Mouse (Mus musculus) kidney, adult 2 months (tissue): ENCODE results near the gene Ptprd. TPM values are rescaled to one million over a fixed set of nuclear protein-coding genes. Genes with fewer than 3 reads are reported as not detected.
A peak's percentile ranks its signal among the peaks of the same experiment; 100 is the strongest.

Source experiments
- DNase-seq: peaks from one replicate; pipeline ENCODE4 v3.0.0; 2021
- H3K27ac ChIP-seq: fragments of 200-500 bp; 2 replicates; pipeline ENCODE4 v1.5.1; 2012; ENCODE audit warnings: low read depth, low read length, control low read depth, inconsistent platforms; ENCODE audit not compliant: insufficient read depth
- H3K27me3 ChIP-seq: fragments of 200-500 bp; replicated peaks from 2 replicates; pipeline ENCODE4 v1.6.1; 2012; ENCODE audit warnings: mild to moderate bottlenecking, moderate library complexity, low read length, inconsistent platforms; ENCODE audit not compliant: control insufficient read depth, insufficient read depth
- H3K36me3 ChIP-seq: fragments of 200-500 bp; 2 replicates; pipeline ENCODE4 v1.6.1; 2012; ENCODE audit warnings: mild to moderate bottlenecking, moderate library complexity, low read length, inconsistent platforms; ENCODE audit not compliant: control insufficient read depth, insufficient read depth
- H3K4me1 ChIP-seq: fragments of 200-500 bp; 2 replicates; pipeline ENCODE4 v1.6.1; 2011; ENCODE audit warnings: low read length; ENCODE audit not compliant: control insufficient read depth, insufficient read depth
- H3K4me3 ChIP-seq: fragments of 200-500 bp; 2 replicates; pipeline ENCODE4 v1.5.1; 2011; ENCODE audit warnings: mild to moderate bottlenecking, low read depth, low read length, control low read depth; ENCODE audit not compliant: insufficient read depth
- CTCF ChIP-seq: fragments of 200-500 bp; conservative IDR thresholded peaks from 2 replicates; pipeline ENCODE4 v1.5.1; 2011; ENCODE audit warnings: low read depth, mild to moderate bottlenecking, control low read depth, low read length, moderate library complexity, mixed read lengths; ENCODE audit not compliant: insufficient read depth, insufficient read length
- POLR2A ChIP-seq: fragments of 200-500 bp; IDR thresholded peaks from one replicate; pipeline ENCODE4 v1.6.1; 2011; ENCODE audit warnings: low read depth, low read length, control low read depth
- WGBS: fragments of 180-500 bp; shearing (Covaris S2); methylation state at CpG from one replicate; pipeline ENCODE4 v1.1.7; 2018; 5-methylcytosine and 5-hydroxymethylcytosine counted together
- polyA plus RNA-seq: library from polyadenylated mRNA; depleted of rRNA; stranded (reverse); fragments of >200 nt; gene quantifications from 2 replicates; pipeline ENCODE4 v1.2.3, GENCODE M21; 2012

The Ptprd gene
- polyA plus RNA-seq, 1 experiment = 30.0 TPM

DNA sequence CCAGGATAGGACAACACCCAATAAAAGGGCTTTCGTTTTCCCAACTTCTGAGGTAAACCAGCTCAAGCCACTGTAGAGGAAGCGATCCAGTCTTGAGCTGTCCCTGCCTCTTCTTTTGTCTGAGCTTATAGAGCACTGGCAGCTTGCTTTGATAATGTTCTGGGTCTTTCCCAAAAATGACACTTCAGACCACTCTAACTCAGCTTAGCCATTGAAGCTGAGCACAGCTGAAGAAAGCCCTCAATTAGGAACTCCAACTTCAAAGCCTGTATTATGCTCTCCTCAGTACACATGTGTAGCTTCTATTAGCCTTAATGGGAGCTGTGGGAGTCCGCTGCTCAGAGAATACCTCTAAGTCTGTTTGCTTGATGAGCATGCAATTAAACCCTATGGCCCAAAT, 1988.0 kb downstream of the Ptprd start:
- no peaks in the 10 kb centered on the region for H3K36me3 ChIP-seq
- no peaks in the 10 kb centered on the region for H3K4me1 ChIP-seq
- 92% methylated on average over 3 of the region's 3 CpGs for WGBS
- no peak overlapping the region for H3K27ac ChIP-seq
- no peak for TF ChIP-seq POLR2A
- TF ChIP-seq CTCF = no peak
- DNase-seq = no peak
- no peak overlapping the region for H3K4me3 ChIP-seq
- no peaks in the 10 kb centered on the region for H3K27me3 ChIP-seq

DNA sequence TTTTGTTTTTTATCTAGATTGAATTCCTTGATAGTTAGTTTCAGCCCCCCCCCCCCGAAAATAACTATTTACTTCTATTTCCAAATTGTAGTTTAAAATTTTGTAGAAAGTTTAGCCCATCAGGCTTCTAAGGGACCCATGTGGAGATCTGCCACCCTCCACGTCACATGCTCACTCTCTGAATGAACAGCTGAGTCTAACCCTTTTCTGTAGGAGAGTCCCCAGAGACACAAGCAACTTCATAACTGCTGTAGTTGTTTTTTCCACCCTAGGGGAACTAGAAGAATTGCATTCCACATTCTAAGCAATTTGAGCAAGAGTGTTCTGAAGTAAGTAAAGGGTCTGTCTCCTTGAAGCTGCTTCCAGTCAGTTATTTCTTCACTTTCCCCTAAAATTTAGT, 1989.2 kb downstream of the Ptprd start:
- DNase-seq = no peak
- 62% methylated on average over 2 of the region's 2 CpGs for WGBS
- no peak overlapping the region for H3K4me3 ChIP-seq
- no peak overlapping the region for H3K27ac ChIP-seq
- H3K4me1 ChIP-seq = no peaks in the 10 kb centered on the region
- no peak for TF ChIP-seq POLR2A
- TF ChIP-seq CTCF = no peak
- no peaks in the 10 kb centered on the region for H3K36me3 ChIP-seq
- H3K27me3 ChIP-seq = no peaks in the 10 kb centered on the region

DNA sequence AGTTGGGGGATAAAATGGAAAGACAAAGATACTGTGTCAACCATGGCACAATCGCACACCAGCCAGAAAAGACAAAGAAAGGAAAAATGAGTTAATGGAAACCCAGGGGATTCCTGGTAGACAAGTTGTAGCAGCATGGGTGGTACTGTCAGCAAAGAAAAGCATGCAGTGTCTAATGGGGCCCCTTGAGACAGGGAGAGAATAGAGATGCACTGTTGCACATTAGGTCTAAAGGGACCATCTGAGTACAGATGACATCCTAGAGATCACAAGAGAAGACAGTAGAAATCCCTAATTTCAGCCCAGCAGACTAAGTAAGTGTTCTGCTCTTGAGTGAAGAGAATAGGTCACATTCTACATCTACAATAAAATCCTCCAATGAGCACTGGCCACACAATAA, 1993.7 kb downstream of the Ptprd start:
- no peaks in the 10 kb centered on the region for H3K36me3 ChIP-seq
- TF ChIP-seq CTCF (no peak), POLR2A (no peak)
- no peaks in the 10 kb centered on the region for H3K4me1 ChIP-seq
- no peaks in the 10 kb centered on the region for H3K27me3 ChIP-seq
- no peak overlapping the region for H3K4me3 ChIP-seq
- DNase-seq = no peak
- 84% methylated on average over 1 of the region's 1 CpGs for whole genome bisulfite sequencing
- H3K27ac ChIP-seq = no peak overlapping the region

DNA sequence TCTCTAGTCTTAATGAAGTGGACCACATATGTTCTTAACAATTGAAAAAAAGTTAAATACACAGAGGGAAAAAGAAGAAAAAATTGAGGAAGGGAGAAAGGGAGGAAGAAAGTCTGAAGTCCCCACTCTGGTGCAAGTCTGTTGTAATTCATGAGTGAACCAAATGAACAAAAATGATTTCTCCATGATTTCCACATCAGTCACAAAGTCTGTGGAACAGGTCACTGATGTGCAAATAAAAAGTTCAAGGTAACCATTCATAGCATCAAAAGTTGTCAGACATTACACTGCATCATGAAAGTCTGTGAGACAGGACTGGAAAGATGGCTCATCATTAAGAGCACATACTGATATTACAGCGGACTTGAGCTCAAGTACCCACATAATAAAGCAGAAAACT, 1996.6 kb downstream of the Ptprd start:
- no peak overlapping the region for H3K27ac ChIP-seq
- no peaks in the 10 kb centered on the region for H3K36me3 ChIP-seq
- H3K27me3 ChIP-seq = no peaks in the 10 kb centered on the region
- WGBS = 96% methylated on average over 1 of the region's 1 CpGs
- no peaks in the 10 kb centered on the region for H3K4me1 ChIP-seq
- no peak for DNase-seq
- no peak overlapping the region for H3K4me3 ChIP-seq
- TF ChIP-seq POLR2A (no peak), CTCF (no peak)

DNA sequence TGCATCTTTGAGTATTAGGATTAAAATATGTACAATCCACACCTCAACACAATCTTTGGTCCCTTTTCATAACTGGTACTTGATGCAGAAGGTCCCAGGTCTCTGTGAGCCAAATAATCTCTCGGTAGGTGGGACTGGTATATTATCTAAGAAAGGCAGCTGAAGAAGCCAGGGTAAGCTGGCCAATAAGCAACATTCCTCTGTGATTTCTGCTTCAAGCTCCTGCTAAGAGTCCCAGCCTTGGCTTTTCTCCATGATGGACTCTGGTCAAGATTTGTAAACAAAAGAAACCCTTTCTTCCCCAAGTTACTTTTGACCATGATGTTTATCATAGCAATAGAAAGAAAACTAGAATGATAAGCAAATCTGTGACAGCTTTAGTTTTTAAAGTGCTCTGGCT, 2012.4 kb downstream of the Ptprd start:
- Histone ChIP-seq H3K27ac (no peak overlapping the region), H3K4me1 (no peaks in the 10 kb centered on the region), H3K27me3 (no peaks in the 10 kb centered on the region), H3K36me3 (no peaks in the 10 kb centered on the region), H3K4me3 (no peak overlapping the region)
- peak; percentile 14 for DNase-seq
- 56% methylated on average over 1 of the region's 1 CpGs for WGBS
- TF ChIP-seq POLR2A = no peak
- TF ChIP-seq CTCF = no peak

GRCm38 (mm10) chr4:76194762-76195161, 2017.0 kb downstream of the Ptprd start:
- TF ChIP-seq POLR2A (no peak), CTCF (no peak)
- H3K4me3 ChIP-seq = no peak overlapping the region
- DNase-seq = no peak
- 93% methylated on average over 3 of the region's 3 CpGs for WGBS
- H3K4me1 ChIP-seq = no peaks in the 10 kb centered on the region
- H3K27ac ChIP-seq = no peak overlapping the region
- no peaks in the 10 kb centered on the region for H3K27me3 ChIP-seq
- H3K36me3 ChIP-seq = no peaks in the 10 kb centered on the region

GRCm38 (mm10) chr4:76193496-76193895, 2018.3 kb downstream of the Ptprd start:
- no peak for DNase-seq
- Histone ChIP-seq H3K36me3 (no peaks in the 10 kb centered on the region), H3K4me1 (no peaks in the 10 kb centered on the region), H3K27me3 (no peaks in the 10 kb centered on the region), H3K27ac (no peak overlapping the region), H3K4me3 (no peak overlapping the region)
- TF ChIP-seq POLR2A = no peak
- 79% methylated on average over 3 of the region's 3 CpGs for WGBS

- no peaks in the 10 kb centered on the region for H3K4me1 ChIP-seq
- H3K4me3 ChIP-seq = no peak overlapping the region
- H3K27ac ChIP-seq = no peak overlapping the region
- no peaks in the 10 kb centered on the region for H3K36me3 ChIP-seq
- no peak for DNase-seq
- H3K27me3 ChIP-seq = no peaks in the 10 kb centered on the region
- WGBS = 100% methylated on average over 1 of the region's 1 CpGs
- no peak for TF ChIP-seq CTCF
Measured at GRCm38 (mm10) chr4:76192031-76192430, 2019.7 kb downstream of the Ptprd start.
